Mouse (Mus musculus): ENCODE data around the gene Ccdc157. TPM values are rescaled to one million over a fixed set of nuclear protein-coding genes. Genes with fewer than 3 reads are reported as not detected.

The Ccdc157 gene
- total and polyA plus RNA-seq, 2 experiments from 2014 or later = 2.7 to 6.5 TPM

DNA sequence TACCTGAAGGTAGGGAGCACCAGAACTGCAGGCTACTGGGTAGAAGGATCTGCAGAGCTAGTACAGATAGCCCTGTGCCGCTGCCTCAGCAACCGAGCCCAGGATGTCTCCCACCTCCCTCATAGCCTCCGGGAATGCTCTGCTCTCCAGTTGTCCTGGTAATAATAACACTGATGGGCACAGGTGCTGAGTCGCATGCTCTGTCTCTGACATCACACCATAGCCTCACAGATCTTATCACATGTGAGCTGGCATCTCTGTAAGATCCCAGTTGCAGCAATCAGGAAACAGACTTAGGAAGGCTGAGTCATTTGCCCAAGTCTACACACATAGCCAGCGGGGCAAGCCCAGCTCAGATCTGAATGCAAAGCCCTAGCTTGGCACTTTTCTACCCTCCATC is 58.2 kb downstream of the Ccdc157 start:
- ATAC-seq (ENCODE audit: insufficient read depth, low read depth) (no peak), DNase-seq (ENCODE audit: low spot score) (no peak)
- no peaks in the 10 kb centered on the region for H3K9me3 ChIP-seq (replicated peaks; ENCODE audit: control insufficient read depth, low read length)
- no peaks in the 10 kb centered on the region for H3K27me3 ChIP-seq (ENCODE audit: control insufficient read depth, insufficient read depth, low read length)
- 61% methylated on average over 5 of the region's 5 CpGs for WGBS
- TF ChIP-seq CTCF (IDR thresholded peaks at IDR 0.05; ENCODE audit: low read depth) = no peak
- TF ChIP-seq EP300 (IDR thresholded peaks at IDR 0.05; ENCODE audit: low read depth) = no peak
- no peak overlapping the region for H3K4me2 ChIP-seq (ENCODE audit: low read depth, low read length)
- no peak overlapping the region for H3K9ac ChIP-seq (replicated peaks; ENCODE audit: low read depth, low read length)
- no peaks in the 10 kb centered on the region for H3K36me3 ChIP-seq (replicated peaks; ENCODE audit: control insufficient read depth, insufficient read depth, low read length)
- peaks cover 5% of the 10 kb centered on the region for H3K4me1 ChIP-seq (ENCODE audit: control insufficient read depth, insufficient read depth)
- H3K27ac ChIP-seq (ENCODE audit: low read depth) = no peak overlapping the region
- H3K4me3 ChIP-seq (ENCODE audit: low read depth, low read length) = no peak overlapping the region

DNA sequence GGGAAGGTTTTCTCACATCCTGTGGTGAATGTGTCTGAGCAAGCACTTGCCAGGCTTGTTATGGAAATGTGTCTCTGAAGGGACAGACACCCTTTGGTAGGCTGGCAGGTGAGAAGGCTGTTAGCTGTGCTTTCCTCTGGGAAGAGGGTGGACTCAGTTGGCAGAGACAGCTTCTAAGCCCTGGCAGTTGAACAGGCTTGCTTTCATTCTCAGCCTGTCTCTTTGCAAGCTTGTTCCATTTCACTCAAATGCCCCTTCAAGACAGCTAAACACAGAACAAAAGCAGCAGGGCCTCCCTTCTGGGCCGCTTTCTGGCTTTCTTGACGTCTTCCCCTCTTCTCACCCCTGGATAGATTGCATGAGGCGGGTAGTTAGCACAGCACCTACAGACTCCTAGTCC is 60.6 kb downstream of the Ccdc157 start:
- DNase-seq (ENCODE audit: low spot score) (no peak), ATAC-seq (ENCODE audit: insufficient read depth, low read depth) (no peak)
- Histone ChIP-seq H3K9ac (replicated peaks; ENCODE audit: low read depth, low read length) (no peak overlapping the region), H3K27ac (ENCODE audit: low read depth) (no peak overlapping the region), H3K9me3 (replicated peaks; ENCODE audit: control insufficient read depth, low read length) (no peaks in the 10 kb centered on the region), H3K4me3 (ENCODE audit: low read depth, low read length) (no peak overlapping the region), H3K36me3 (replicated peaks; ENCODE audit: control insufficient read depth, insufficient read depth, low read length) (no peaks in the 10 kb centered on the region), H3K4me2 (ENCODE audit: low read depth, low read length) (no peak overlapping the region), H3K4me1 (ENCODE audit: control insufficient read depth, insufficient read depth) (peaks cover 12% of the 10 kb centered on the region), H3K27me3 (ENCODE audit: control insufficient read depth, insufficient read depth, low read length) (no peaks in the 10 kb centered on the region)
- WGBS = 71% methylated on average over 3 of the region's 3 CpGs
- TF ChIP-seq EP300 (IDR thresholded peaks at IDR 0.05; ENCODE audit: low read depth) (no peak), CTCF (IDR thresholded peaks at IDR 0.05; ENCODE audit: low read depth) (no peak)

DNA sequence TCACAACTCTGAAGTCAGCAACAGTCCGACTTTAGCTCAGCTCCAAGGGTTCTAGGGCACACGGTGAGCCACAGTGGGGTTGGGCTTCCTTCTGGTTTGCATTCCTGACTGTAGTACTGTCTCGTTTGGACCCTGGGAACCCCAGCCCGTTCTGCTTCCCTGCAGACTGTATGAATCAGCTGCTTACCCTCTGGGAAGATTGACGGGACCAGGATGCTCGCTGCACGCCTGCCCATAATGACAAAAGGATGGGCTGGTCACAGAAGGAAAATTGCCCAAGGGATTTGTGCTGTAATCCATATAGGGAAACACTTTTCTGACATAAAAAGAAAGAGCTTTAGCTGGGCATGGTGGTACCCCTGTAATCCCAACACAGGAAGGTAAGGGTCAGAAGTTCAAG is 61.3 kb downstream of the Ccdc157 start:
- ATAC-seq (ENCODE audit: insufficient read depth, low read depth) = no peak
- Histone ChIP-seq H3K36me3 (replicated peaks; ENCODE audit: control insufficient read depth, insufficient read depth, low read length) (no peaks in the 10 kb centered on the region), H3K27me3 (ENCODE audit: control insufficient read depth, insufficient read depth, low read length) (no peaks in the 10 kb centered on the region), H3K4me3 (ENCODE audit: low read depth, low read length) (no peak overlapping the region), H3K9ac (replicated peaks; ENCODE audit: low read depth, low read length) (no peak overlapping the region), H3K4me2 (ENCODE audit: low read depth, low read length) (no peak overlapping the region), H3K9me3 (replicated peaks; ENCODE audit: control insufficient read depth, low read length) (no peaks in the 10 kb centered on the region), H3K27ac (ENCODE audit: low read depth) (no peak overlapping the region), H3K4me1 (ENCODE audit: control insufficient read depth, insufficient read depth) (peaks cover 12% of the 10 kb centered on the region)
- TF ChIP-seq EP300 (IDR thresholded peaks at IDR 0.05; ENCODE audit: low read depth) (no peak), CTCF (IDR thresholded peaks at IDR 0.05; ENCODE audit: low read depth) (no peak)
- no peak for DNase-seq (ENCODE audit: low spot score)
- 59% methylated on average over 7 of the region's 7 CpGs for WGBS

DNA sequence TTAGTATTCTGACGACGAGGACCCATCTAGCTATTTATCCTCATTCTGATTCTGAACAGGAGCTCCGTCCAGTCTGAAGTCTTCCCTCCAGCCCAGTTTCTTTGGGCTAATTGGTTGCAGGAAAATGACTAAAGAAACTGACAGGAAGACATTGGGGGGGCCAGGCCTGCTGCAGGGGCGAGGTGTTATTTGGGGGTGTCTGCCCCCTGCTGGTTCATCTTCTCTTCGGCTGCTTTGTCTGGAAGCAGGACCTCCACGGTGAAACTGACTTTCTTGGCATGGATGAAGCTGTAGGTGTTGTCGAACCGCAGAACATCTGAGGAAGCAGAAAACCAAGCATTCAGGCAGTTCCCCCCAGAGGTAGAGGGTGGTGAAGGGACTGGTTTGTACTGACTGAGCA is 62.0 kb downstream of the Ccdc157 start:
- WGBS = 64% methylated on average over 8 of the region's 8 CpGs
- DNase-seq (ENCODE audit: low spot score) = no peak
- no peak for TF ChIP-seq CTCF (IDR thresholded peaks at IDR 0.05; ENCODE audit: low read depth)
- TF ChIP-seq EP300 (IDR thresholded peaks at IDR 0.05; ENCODE audit: low read depth) = no peak

DNA sequence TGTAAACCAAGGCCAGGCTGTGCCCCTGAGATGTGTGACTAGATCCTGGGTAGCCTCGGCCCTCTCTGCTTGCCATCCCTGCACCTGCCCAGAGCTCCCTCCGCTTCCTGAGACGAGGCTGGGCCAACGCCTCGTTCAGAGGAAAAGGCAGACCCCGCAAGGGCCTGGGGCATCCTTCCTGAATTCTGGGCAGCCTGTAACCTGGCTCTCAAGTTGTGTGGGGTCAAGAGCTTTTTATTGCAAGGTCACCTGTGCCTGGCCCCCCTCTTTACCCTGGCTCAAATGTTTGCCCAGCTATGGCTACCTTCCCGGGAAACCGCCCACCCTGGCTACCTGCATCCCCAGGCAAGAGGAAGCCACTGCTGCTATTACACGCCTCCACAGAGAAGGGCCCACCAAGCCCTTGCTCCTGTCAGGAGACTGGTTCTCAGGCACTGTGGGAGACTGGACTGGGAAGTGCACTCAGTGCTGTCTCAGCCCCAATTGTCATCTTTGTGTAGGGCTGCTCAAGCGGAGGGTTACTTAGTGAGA is 62.9 kb downstream of the Ccdc157 start:
- no peak for DNase-seq (ENCODE audit: low spot score)
- Histone ChIP-seq H3K27me3 (ENCODE audit: control insufficient read depth, insufficient read depth, low read length) (no peaks in the 10 kb centered on the region), H3K9me3 (replicated peaks; ENCODE audit: control insufficient read depth, low read length) (no peaks in the 10 kb centered on the region), H3K9ac (replicated peaks; ENCODE audit: low read depth, low read length) (peak overlapping the region; percentile 54), H3K4me1 (ENCODE audit: control insufficient read depth, insufficient read depth) (peaks cover 12% of the 10 kb centered on the region), H3K27ac (ENCODE audit: low read depth) (peak overlapping the region; percentile 88), H3K36me3 (replicated peaks; ENCODE audit: control insufficient read depth, insufficient read depth, low read length) (peaks cover 7% of the 10 kb centered on the region), H3K4me2 (ENCODE audit: low read depth, low read length) (peak overlapping the region; percentile 67), H3K4me3 (ENCODE audit: low read depth, low read length) (peak overlapping the region; percentile 59)
- ATAC-seq (ENCODE audit: insufficient read depth, low read depth) = 0 out of 2 replicates have a peak, but pooled peaks have one; percentile 0
- 35% methylated on average over 10 of the region's 10 CpGs for WGBS
- no peak for TF ChIP-seq EP300 (IDR thresholded peaks at IDR 0.05; ENCODE audit: low read depth)
- no peak for TF ChIP-seq CTCF (IDR thresholded peaks at IDR 0.05; ENCODE audit: low read depth)

More for the DNA sequence above, 62.0 kb downstream of the Ccdc157 start:
- peaks cover 1% of the 10 kb centered on the region; the same call in 1 of the 2 replicates for H3K36me3 ChIP-seq (replicated peaks; ENCODE audit: control insufficient read depth, insufficient read depth, low read length)
- H3K4me2 ChIP-seq (ENCODE audit: low read depth, low read length) = no peak overlapping the region
- peaks cover 12% of the 10 kb centered on the region for H3K4me1 ChIP-seq (ENCODE audit: control insufficient read depth, insufficient read depth)
- H3K27ac ChIP-seq (ENCODE audit: low read depth) = no peak overlapping the region
- H3K9me3 ChIP-seq (replicated peaks; ENCODE audit: control insufficient read depth, low read length) = no peaks in the 10 kb centered on the region
- no peak overlapping the region for H3K9ac ChIP-seq (replicated peaks; ENCODE audit: low read depth, low read length)
- no peak for ATAC-seq (ENCODE audit: insufficient read depth, low read depth)
- H3K4me3 ChIP-seq (ENCODE audit: low read depth, low read length) = no peak overlapping the region
- no peaks in the 10 kb centered on the region for H3K27me3 ChIP-seq (ENCODE audit: control insufficient read depth, insufficient read depth, low read length)
